Mouse (Mus musculus) liver, embryonic 14.5 days (tissue): ENCODE data around the gene Atxn2l.

Source experiments
- CTCF ChIP-seq: IDR thresholded peaks from 2 replicates; pipeline ENCODE4 v1.5.1; 2016; ENCODE audit warnings: antibody characterized with exemption, low read depth, control low read depth
- EP300 ChIP-seq: IDR thresholded peaks from 2 replicates; pipeline ENCODE4 v1.6.1; 2016; ENCODE audit warnings: antibody characterized with exemption, low read depth

DNA sequence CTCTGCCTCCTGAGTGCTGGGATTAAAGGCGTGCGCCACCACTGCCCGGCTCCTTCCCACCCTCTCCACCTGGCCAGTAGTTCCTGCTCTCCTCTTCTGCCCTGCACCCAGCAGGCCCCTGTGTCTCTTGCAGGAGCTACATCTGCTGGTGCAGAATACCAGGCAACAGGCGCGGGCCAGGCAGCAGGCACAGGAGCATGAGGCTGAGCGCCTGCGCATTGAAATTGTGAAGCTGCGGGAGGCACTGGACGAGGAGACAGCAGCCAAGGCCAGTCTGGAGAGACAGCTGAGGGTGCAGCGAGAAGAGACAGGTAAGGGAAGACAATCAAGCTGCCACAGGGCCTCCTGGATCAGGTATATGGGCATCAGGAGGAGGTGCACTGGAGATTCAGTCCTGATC, 59.2 kb downstream of the Atxn2l start:
- TF ChIP-seq CTCF (no peak), EP300 (no peak)
